Mouse (Mus musculus) heart, embryonic 15.5 days (tissue): ENCODE data around the gene Cxcl12. TPM values are rescaled to one million over a fixed set of nuclear protein-coding genes. Genes with fewer than 3 reads are reported as not detected.

ENCODE experiments used
- ATAC-seq: fragments of 200-750 bp; cut with Nextera tagmentation; replicated peaks from 2 replicates; pipeline ENCODE4 v1.8.0; 2017; ENCODE audit warnings: low read depth, moderate TSS enrichment; ENCODE audit not compliant: insufficient number of reproducible peaks, insufficient read depth, low FRiP score
- H3K27ac ChIP-seq: fragments of 300-500 bp; sonication (generic); 2 replicates; pipeline ENCODE4 v1.5.1; 2015; ENCODE audit warnings: mild to moderate bottlenecking, inconsistent platforms
- H3K27me3 ChIP-seq: fragments of 300-500 bp; sonication (generic); 2 replicates; pipeline ENCODE4 v1.6.1; 2015; ENCODE audit warnings: inconsistent platforms
- H3K36me3 ChIP-seq: fragments of 300-500 bp; sonication (generic); 2 replicates; pipeline ENCODE4 v1.6.1; 2015; ENCODE audit warnings: mild to moderate bottlenecking, inconsistent platforms
- H3K4me1 ChIP-seq: fragments of 300-500 bp; sonication (generic); replicated peaks from 2 replicates; pipeline ENCODE4 v1.6.1; 2015; ENCODE audit warnings: inconsistent platforms
- H3K4me2 ChIP-seq: fragments of 300-500 bp; sonication (generic); 2 replicates; pipeline ENCODE4 v1.6.1; 2015; ENCODE audit warnings: inconsistent platforms, mild to moderate bottlenecking, moderate library complexity
- H3K4me3 ChIP-seq: fragments of 300-500 bp; sonication (generic); 2 replicates; pipeline ENCODE4 v1.5.1; 2015; ENCODE audit warnings: mild to moderate bottlenecking, inconsistent platforms
- H3K9ac ChIP-seq: fragments of 300-500 bp; sonication (generic); 2 replicates; pipeline ENCODE4 v1.6.1; 2015; ENCODE audit warnings: mild to moderate bottlenecking, inconsistent platforms
- H3K9me3 ChIP-seq: fragments of 300-500 bp; sonication (generic); replicated peaks from 2 replicates; pipeline ENCODE4 v1.6.1; 2016; ENCODE audit warnings: inconsistent platforms
- WGBS: fragments of 180-500 bp; shearing (Covaris S2); methylation state at CpG from one replicate; pipeline ENCODE4 v1.1.7; 2015; ENCODE audit warnings: mixed read lengths; 5-methylcytosine and 5-hydroxymethylcytosine counted together
- polyA plus RNA-seq: library from polyadenylated mRNA; unstranded; fragments of >200 nt; fragmentation: Nextera tagmentation; extraction: Ambion mirVana; gene quantifications from 2 replicates; pipeline ENCODE4 v1.2.1, GENCODE M21; 2015

Gene Cxcl12
- polyA plus RNA-seq, 1 experiment from 2014 or later: 128 TPM

DNA sequence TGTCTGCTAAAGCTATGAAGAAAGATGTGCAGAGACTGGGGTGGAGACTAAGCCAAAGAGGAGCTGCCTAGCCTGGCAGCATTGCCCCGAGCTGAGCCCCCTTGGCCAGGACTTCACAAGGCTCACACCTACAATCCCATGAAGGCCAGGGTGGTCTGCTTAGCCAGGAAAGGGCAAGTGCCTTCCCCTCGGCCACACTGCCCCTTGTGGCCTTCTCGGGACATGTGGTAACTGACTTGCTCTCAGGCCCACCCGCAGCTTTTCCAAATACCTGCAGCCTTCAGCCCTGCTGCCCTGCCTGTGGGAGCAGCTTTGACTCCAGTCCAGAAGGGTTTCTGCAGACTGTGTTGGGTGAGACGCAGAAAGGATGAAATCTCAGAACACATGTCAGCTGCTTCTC, 8.1 kb downstream of the Cxcl12 start:
- Histone ChIP-seq H3K27ac (no peak overlapping the region), H3K4me2 (no peak overlapping the region), H3K9me3 (no peaks in the 10 kb centered on the region), H3K27me3 (peaks cover 25% of the 10 kb centered on the region), H3K9ac (no peak overlapping the region), H3K4me3 (no peak overlapping the region), H3K36me3 (peaks cover 15% of the 10 kb centered on the region; the same call in 1 of the 2 replicates), H3K4me1 (peaks cover 13% of the 10 kb centered on the region; the same call in 1 of the 2 replicates)
- WGBS: 37% methylated on average over 5 of the region's 5 CpGs
- ATAC-seq: no peak

DNA sequence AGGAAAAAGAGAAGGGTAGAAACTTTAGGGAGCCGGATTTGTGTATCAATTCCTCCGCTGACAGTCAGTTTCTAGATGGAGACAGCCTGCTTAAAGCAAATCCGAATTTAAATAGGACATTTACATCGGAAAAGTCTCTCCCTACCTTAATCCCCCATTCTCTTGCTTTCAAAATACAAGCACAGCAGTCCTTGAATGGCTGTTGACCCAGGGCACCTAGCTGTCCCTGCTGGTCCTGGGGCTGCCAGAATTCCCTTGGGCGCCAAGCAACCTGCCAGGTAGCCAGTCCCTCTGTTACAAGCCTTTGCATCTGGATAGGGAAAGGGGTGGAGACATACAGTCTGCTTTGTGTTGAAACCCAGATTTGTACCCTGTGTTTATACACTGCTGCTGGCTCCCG, 12.0 kb downstream of the Cxcl12 start:
- peaks cover 8% of the 10 kb centered on the region; the same call in 1 of the 2 replicates for H3K4me1 ChIP-seq
- WGBS: 59% methylated on average over 6 of the region's 6 CpGs
- H3K4me2 ChIP-seq: no peak overlapping the region
- H3K27ac ChIP-seq: no peak overlapping the region
- H3K27me3 ChIP-seq: peaks cover 9% of the 10 kb centered on the region
- H3K9me3 ChIP-seq: no peaks in the 10 kb centered on the region
- no peak overlapping the region for H3K4me3 ChIP-seq
- no peak for ATAC-seq
- H3K36me3 ChIP-seq: peaks cover 15% of the 10 kb centered on the region; the same call in 1 of the 2 replicates
- H3K9ac ChIP-seq: no peak overlapping the region

DNA sequence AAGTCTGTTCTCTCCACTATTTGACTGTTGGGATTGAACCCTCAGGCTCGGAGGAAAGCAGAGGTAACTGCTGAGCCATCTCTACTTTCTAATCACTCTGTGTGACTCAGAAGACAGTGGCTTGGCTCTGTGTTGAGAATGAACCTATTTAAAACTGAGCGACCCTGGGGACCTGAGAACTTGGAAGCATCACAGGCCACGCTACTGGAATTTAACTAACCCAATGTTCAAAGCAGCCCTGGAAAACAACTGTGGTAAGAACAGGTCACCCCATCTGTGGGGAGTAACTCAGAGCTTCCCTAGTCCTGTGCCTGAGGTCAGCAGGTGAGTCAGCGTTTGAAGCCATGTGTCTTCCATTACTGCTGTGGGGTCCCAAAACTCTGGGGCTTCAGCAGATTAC, 17.0 kb downstream of the Cxcl12 start:
- Histone ChIP-seq H3K9me3 (no peaks in the 10 kb centered on the region), H3K4me3 (no peak overlapping the region), H3K9ac (no peak overlapping the region), H3K27ac (no peak overlapping the region), H3K36me3 (no peaks in the 10 kb centered on the region), H3K4me1 (peaks cover 4% of the 10 kb centered on the region; the same call in 1 of the 2 replicates), H3K4me2 (no peak overlapping the region), H3K27me3 (no peaks in the 10 kb centered on the region)
- no peak for ATAC-seq
- WGBS: 74% methylated on average over 4 of the region's 4 CpGs

DNA sequence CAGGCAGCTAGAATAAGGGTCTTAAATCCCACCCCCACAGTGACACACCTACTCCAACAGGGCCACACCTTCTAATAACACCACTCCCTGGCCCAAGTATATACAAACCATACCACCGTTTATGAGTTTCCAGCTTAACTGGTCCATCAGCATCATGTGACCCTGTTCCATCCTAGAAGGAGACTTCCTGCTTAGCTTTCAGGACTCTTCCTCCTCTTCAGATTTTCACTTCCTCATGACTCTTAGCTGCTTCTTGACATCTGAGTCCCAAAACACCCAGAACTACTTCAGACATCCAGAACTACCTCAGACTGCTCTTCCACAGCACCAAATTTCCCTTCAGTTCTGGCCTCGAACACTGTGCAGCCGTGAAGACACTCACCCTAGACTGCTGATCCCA, 22.1 kb downstream of the Cxcl12 start:
- no peak overlapping the region for H3K4me3 ChIP-seq
- ATAC-seq: no peak
- H3K36me3 ChIP-seq: no peaks in the 10 kb centered on the region
- no peak overlapping the region for H3K27ac ChIP-seq
- H3K9ac ChIP-seq: no peak overlapping the region
- H3K27me3 ChIP-seq: 0 out of 2 replicates have a peak, but pooled peaks cover 3% of the 10 kb centered on the region
- H3K4me2 ChIP-seq: no peak overlapping the region
- WGBS: 88% methylated on average over 3 of the region's 3 CpGs
- H3K9me3 ChIP-seq: no peaks in the 10 kb centered on the region
- no peaks in the 10 kb centered on the region for H3K4me1 ChIP-seq

DNA sequence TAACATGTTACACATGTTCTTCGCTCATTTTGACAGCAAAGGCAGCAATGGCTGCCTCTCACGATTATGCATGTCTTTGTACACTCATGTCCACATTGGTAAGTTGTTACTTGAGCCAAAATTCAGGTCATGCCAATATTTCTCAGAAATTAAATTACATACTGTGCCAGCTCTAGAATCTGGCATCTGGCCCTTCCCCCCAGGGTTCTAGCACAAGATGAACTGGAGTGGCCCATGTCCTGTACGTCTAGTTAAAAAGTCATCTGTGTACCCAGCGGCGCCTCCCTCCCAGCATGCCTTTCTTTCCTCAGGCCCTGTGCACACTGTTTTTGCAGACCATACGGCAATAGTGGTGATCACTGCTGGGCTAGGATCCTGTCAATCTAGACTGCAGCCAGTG, 23.4 kb downstream of the Cxcl12 start:
- ATAC-seq: no peak
- 87% methylated on average over 6 of the region's 6 CpGs for WGBS

DNA sequence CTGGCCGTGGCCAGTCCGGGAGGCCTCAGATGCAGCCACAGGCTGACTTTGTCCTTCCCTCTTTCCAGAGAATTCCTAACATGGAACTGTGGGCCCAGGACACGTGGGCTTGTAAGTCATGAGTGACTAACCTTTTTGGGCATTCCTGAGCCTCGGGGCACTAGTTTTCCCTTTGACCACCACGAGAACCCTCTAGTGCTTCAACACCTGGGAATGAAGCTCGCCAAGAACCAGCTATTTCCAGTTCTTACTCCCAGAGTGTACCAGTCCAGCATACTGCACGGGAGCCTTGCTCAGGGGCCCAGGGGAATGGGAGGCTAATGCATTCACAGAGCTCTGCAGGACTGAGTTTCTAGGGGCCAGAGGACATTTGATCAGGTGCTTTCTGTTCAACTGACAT, 24.3 kb downstream of the Cxcl12 start:
- ATAC-seq: no peak
- H3K27me3 ChIP-seq: 0 out of 2 replicates have a peak, but pooled peaks cover 3% of the 10 kb centered on the region
- no peak overlapping the region for H3K9ac ChIP-seq
- H3K27ac ChIP-seq: no peak overlapping the region
- no peaks in the 10 kb centered on the region for H3K4me1 ChIP-seq
- H3K36me3 ChIP-seq: no peaks in the 10 kb centered on the region
- no peak overlapping the region for H3K4me2 ChIP-seq
- 78% methylated on average over 7 of the region's 7 CpGs for WGBS
- no peaks in the 10 kb centered on the region for H3K9me3 ChIP-seq
- H3K4me3 ChIP-seq: no peak overlapping the region

More for the DNA sequence above, 23.4 kb downstream of the Cxcl12 start:
- 0 out of 2 replicates have a peak, but pooled peaks cover 3% of the 10 kb centered on the region for H3K27me3 ChIP-seq
- no peak overlapping the region for H3K27ac ChIP-seq
- H3K9ac ChIP-seq: no peak overlapping the region
- H3K4me3 ChIP-seq: no peak overlapping the region
- no peaks in the 10 kb centered on the region for H3K9me3 ChIP-seq
- no peak overlapping the region for H3K4me2 ChIP-seq
- H3K36me3 ChIP-seq: no peaks in the 10 kb centered on the region
- no peaks in the 10 kb centered on the region for H3K4me1 ChIP-seq

DNA sequence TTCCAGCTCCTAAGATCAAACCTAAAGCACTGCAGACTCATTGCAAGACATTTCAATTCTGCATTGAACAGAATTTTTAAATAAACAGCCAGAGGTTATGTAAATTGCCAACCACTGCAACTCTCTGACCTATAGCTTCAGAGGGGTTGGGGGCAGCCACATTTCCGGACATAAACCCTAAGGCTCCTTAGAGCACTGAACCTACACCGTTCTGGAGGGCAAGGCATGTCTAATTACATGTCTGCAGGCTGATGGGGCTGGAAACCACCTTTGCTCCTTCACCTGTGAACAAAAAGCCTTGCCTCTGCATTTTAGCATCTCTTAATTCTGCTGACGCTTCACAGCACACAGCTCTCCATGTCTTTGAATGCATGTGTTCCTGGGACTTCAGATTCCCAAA, 26.9 kb downstream of the Cxcl12 start:
- 85% methylated on average over 3 of the region's 3 CpGs for WGBS

DNA sequence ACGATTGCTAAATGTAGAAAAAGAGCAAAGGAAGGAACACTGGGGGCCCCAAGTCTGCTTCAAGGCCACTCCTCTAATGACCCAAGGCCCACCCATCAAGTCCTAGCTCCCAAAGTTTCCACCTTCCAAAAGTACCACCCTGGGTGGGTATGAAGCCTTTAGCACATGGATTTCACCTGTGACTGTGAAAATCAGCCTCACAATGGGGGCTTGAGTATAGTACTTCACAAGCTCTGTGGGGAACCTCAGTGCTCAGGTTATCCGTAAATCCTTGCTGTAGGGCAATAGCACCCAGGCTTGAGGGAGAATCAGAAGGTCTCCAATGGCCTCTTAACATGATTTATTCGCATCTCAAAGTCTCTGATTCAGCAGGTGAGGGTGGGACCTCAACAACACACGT, 30.5 kb downstream of the Cxcl12 start:
- H3K27me3 ChIP-seq: 0 out of 2 replicates have a peak, but pooled peaks cover 7% of the 10 kb centered on the region
- 75% methylated on average over 4 of the region's 4 CpGs for WGBS
- H3K4me3 ChIP-seq: no peak overlapping the region
- H3K27ac ChIP-seq: no peak overlapping the region
- ATAC-seq: no peak
- no peak overlapping the region for H3K9ac ChIP-seq
- H3K4me1 ChIP-seq: 0 out of 2 replicates have a peak, but pooled peaks cover 6% of the 10 kb centered on the region
- H3K36me3 ChIP-seq: no peaks in the 10 kb centered on the region
- no peaks in the 10 kb centered on the region for H3K9me3 ChIP-seq
- H3K4me2 ChIP-seq: no peak overlapping the region

More for the DNA sequence above, 26.9 kb downstream of the Cxcl12 start:
- Histone ChIP-seq H3K4me3 (no peak overlapping the region), H3K36me3 (no peaks in the 10 kb centered on the region), H3K27me3 (0 out of 2 replicates have a peak, but pooled peaks cover 3% of the 10 kb centered on the region), H3K4me1 (no peaks in the 10 kb centered on the region), H3K27ac (no peak overlapping the region), H3K9ac (no peak overlapping the region), H3K9me3 (no peaks in the 10 kb centered on the region), H3K4me2 (no peak overlapping the region)
- no peak for ATAC-seq

DNA sequence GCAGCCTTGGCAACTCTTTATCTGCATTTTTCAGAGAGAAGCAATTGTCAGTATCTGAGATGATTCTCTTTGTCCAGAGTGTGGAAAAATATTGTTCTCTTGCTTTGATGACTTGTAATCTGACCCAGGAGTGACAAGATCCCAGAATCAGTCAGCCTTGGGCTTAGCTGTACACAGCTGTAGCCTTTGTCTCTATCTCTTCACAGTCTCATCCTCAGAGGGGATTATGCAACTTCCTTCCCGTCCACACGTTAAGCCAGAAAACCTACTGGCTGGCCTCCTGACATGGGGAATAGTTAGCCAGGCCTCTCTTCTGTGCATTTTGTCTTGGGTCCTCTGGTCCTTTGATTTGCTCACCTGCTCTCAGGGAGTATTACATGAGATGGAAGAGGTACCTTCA, 31.4 kb downstream of the Cxcl12 start:
- Histone ChIP-seq H3K36me3 (no peaks in the 10 kb centered on the region), H3K4me1 (0 out of 2 replicates have a peak, but pooled peaks cover 6% of the 10 kb centered on the region), H3K4me3 (no peak overlapping the region), H3K27me3 (0 out of 2 replicates have a peak, but pooled peaks cover 11% of the 10 kb centered on the region), H3K27ac (no peak overlapping the region), H3K4me2 (no peak overlapping the region), H3K9me3 (no peaks in the 10 kb centered on the region), H3K9ac (no peak overlapping the region)
- ATAC-seq: no peak
- WGBS: 25% methylated on average over 2 of the region's 2 CpGs

DNA sequence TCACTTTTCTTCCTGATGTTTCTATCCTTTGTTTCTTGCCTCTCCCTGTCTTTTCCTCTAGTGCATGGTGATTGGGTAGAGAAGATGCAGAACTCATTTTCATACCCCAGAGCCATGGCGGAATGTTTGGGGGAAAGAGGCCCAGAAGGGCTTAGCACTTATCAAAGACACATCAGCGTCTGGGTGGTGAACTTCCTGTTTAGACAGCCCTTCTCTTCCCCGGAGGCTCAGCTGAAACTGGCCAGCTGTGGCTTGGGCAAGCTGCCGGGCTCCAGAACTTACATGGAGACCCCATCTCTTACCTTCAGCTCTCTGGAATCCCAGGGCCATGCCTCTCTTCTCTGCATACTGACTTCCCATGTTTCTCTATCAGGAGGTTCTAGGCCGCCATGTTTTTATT, 32.6 kb downstream of the Cxcl12 start:
- Histone ChIP-seq H3K36me3 (no peaks in the 10 kb centered on the region), H3K27ac (no peak overlapping the region)
- ATAC-seq: no peak

DNA sequence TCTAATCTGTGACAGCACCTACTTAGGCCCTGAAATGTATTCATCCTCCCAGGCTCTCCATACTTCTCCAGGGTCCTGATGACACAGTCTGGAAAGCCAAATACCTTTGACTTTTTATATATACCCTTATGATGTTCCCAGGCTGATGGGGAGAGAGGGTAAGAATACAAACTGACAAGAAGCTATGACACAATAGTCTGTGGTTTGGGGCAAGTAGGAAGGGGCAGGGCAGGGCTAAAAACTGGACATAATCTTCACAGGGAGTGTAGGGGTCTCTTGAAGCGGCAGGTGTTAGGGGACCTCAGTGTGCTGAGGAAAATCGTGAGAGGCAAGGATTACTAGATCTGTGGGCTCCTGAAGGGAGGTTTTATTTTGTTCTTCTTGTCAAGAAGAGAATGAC, 33.1 kb downstream of the Cxcl12 start:
- ATAC-seq: no peak
- H3K27ac ChIP-seq: no peak overlapping the region
- H3K9me3 ChIP-seq: no peaks in the 10 kb centered on the region
- H3K4me2 ChIP-seq: no peak overlapping the region
- H3K27me3 ChIP-seq: 0 out of 2 replicates have a peak, but pooled peaks cover 11% of the 10 kb centered on the region
- 0 out of 2 replicates have a peak, but pooled peaks cover 6% of the 10 kb centered on the region for H3K4me1 ChIP-seq
- 89% methylated on average over 2 of the region's 2 CpGs for WGBS
- H3K9ac ChIP-seq: no peak overlapping the region
- H3K4me3 ChIP-seq: no peak overlapping the region
- H3K36me3 ChIP-seq: no peaks in the 10 kb centered on the region

More for the DNA sequence above, 32.6 kb downstream of the Cxcl12 start:
- Histone ChIP-seq H3K4me1 (0 out of 2 replicates have a peak, but pooled peaks cover 6% of the 10 kb centered on the region), H3K4me3 (no peak overlapping the region), H3K9me3 (no peaks in the 10 kb centered on the region), H3K4me2 (no peak overlapping the region), H3K9ac (no peak overlapping the region), H3K27me3 (0 out of 2 replicates have a peak, but pooled peaks cover 11% of the 10 kb centered on the region)
- 54% methylated on average over 5 of the region's 5 CpGs for WGBS

DNA sequence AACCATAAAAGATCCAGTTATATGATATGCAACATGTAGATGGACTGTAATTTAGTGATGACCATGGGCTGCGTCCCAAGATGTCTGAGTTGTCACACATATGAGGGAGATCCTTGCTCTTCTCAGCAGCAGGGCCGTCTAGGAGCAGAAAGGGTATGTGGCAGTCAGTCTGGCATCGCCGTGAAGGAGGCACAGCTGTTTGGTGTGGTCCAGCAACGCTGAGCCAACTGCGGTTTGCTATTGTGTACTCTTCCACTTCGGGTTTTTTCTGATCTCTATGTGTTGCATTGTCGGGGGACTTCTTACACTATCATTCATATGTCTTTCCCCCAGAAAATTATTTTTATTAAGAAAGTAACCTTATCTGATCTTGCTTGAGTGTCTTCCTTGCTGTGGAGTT, 33.5 kb downstream of the Cxcl12 start:
- Histone ChIP-seq H3K4me1 (0 out of 2 replicates have a peak, but pooled peaks cover 6% of the 10 kb centered on the region), H3K4me3 (no peak overlapping the region), H3K27ac (no peak overlapping the region), H3K36me3 (no peaks in the 10 kb centered on the region), H3K9me3 (no peaks in the 10 kb centered on the region), H3K4me2 (no peak overlapping the region), H3K9ac (no peak overlapping the region), H3K27me3 (0 out of 2 replicates have a peak, but pooled peaks cover 11% of the 10 kb centered on the region)
- 77% methylated on average over 8 of the region's 8 CpGs for WGBS
- no peak for ATAC-seq
